Mouse (Mus musculus) CD4-positive, CD25-positive, alpha-beta regulatory T cell (primary cell): ENCODE results near the gene Slc13a3. TPM values are rescaled to one million over a fixed set of nuclear protein-coding genes. Genes with fewer than 3 reads are reported as not detected.

Source experiments
- polyA plus RNA-seq: library from polyadenylated mRNA; unstranded; fragments of 100-300 nt; shearing (Covaris generic); gene quantifications from one replicate; pipeline ENCODE4 v1.2.1, GENCODE M21; 2017

Gene Slc13a3
- 0.42 TPM for polyA plus RNA-seq

DNA sequence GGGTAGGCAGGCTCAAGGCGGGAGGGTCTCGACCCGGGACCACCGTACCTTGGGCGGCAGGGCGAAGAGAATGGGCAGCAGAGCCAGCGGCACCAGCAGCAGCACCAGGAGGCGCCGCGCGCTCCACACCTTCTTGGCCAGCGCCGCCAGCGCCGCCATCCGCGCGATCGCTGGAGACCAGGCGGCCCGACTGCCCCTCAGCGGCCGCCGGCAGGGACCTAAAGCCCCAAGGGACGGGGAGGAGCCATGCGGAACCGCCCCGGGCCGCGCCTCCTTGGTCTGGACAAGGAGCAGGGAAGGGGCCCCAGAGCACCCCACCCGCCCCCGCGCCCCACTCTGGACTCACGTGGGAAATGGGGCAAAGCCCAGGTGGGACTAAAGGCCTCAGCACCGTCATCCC lies at the start of gene Slc13a3:
Gene Slc13a3, minus strand, starts transcription at position 228 of the 400 bp plus-strand sequence.

DNA sequence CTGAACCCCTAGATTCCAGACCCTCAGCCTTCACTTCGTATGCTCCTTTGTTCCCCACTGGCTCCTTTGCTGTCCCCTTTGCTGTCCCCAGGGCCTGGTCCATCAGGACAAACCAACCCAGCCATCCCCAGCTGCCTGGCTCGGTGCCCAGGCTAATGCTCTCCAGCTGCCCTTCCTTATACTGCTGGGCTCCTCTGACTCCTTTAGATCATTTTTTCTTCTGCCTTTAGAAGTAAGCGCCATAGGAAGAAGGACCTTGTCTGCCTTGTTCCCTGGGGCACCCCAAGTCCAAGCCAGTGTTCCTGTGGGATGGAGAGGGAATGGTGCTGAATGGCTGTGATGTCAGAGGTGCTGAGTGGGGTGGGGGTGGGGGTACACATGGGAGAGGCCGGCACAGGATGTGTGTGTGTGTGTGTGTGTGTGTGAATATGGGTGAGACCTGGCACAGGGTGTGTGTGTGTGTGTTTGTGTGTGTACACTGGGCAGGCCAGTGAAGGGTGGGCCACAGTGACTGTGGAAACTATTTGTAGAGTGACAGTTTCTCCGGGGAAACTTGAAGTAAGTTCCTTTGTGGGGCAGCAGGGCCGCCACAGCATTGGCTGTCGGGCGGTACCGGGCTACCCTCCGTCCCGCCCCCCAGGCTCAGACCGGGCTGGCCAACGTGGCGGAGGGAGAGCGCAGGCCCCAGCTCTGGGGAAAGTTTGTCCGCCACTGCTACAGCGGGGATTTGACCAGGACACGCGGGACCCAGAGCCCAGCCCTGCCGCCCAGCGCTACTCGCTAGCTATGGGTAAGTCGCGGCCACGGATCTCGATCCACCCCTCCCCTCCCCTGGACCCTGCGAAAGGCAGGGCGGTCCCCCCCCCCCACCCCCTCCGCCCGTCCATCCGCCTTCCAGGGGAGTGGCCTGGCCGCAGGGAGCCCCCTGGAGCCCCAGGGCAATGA lies 30.5 kb upstream of the Slc13a3 start, which contains the start of gene Slc2a10:
Gene Slc2a10, plus strand, starts transcription at position 529 of the 945 bp plus-strand sequence.

DNA sequence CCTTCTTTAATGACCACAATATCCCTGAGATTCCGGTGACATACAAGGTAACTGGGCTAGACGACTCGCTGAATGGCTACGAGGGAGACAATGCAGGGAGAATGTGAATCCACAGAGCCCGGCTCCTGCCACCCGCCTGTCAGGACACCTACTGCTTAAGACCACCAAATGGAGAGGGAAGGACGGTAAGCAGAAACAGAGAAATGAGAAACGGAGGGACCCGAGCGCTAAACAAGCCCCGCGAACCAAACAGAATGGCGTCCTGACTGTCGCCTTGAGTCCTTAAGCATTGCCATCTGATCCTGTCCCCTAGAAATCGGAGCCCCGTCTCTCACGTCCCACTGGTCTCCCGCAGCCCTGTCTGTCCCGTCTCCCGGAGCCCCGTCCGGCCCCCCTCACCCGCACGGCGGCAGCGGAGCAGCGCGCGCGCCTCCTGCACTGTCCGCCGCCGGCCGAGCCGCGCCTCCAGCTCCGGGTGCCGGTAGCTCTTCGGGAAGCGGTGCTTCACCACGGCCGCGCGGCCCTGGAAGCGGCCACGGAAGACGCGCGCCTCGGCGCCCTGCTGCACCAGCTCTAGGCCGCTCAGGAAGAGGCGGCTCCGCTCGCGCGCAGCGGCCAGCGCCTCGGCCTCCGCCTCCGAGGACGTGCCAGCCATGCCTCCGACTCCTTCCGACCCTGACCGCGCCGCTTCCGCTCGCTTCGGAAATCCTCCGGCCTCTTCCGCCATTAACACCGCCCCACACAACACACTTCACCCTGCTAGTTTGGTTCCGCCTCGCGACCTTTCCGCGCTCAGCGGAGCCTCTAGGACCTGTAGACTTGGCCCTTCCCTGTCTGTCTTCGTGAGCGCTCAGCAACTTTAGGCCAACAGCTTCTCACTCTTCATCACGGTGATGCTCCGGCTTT lies 19.9 kb upstream of the Slc13a3 start, which contains the start of gene Trp53rka:
Gene Trp53rka, minus strand, starts transcription at position 677 of the 906 bp plus-strand sequence.

DNA sequence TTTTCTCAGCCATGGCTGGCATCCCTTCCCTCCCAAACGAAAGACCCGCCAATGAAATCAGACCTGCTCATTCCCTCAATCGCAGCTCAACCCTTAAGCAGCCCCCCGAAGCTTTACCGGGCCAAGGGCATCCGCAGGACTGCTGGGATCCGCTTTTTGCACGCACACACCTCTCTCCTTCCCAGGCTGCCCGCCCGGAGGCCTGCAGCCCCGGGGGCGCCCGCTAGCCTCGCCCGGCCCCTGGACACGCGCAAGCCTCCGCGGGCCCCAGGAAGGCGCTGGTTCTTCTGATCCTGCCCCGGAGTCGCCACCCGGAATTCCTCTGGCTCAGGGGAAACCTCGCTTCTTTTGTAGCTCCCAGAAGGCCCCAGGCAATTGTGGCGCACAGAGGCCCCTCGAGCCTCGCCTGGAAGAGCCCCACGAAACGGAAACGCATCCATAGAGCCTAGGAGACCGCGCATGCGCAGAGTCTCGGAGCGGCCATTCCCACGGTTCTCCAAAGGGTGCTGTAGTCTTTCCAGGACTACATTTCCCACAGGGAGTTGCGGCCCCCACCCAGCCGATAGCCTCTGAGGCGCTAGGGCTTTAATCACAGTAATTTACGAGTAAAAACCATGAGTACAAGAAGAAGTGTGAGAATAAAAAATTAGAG lies 85.1 kb downstream of the Slc13a3 start, which contains the start of gene Zfp334:
Gene Zfp334, minus strand, starts transcription at position 416 of the 652 bp plus-strand sequence.

DNA sequence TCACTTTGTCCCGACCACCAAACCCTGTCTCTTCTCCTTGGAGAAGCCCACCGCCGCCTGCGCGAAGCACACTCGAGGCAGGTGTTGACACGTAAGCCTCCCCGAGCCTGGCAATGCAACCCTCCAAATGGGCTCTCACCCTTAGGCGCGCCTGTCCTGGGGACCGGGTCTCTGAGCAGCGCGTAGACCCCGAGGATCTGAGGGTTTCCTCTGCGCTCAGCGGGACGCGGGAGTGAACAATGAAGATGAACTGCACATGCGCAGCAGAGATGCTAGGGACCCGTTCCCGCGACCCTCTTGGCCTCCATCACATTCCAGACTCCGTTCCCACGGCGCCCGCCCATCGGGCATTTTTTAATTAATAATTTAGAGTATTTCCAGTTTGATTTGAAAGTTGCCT lies 104.5 kb downstream of the Slc13a3 start, which contains the start of gene Zfp663:
Gene Zfp663, minus strand, starts transcription at position 234 of the 400 bp plus-strand sequence.

Other genes starting within 250 kb of the Slc13a3 start
- gene Cdh22, start 238.4 kb downstream of the Slc13a3 start, polyA plus RNA-seq = not detected
- gene Slc35c2, start 185.4 kb downstream of the Slc13a3 start, polyA plus RNA-seq = 63.7 TPM
- 48.1 TPM for gene Elmo2, start 146.8 kb downstream of the Slc13a3 start, polyA plus RNA-seq
- gene Zfp663, start 104.5 kb downstream of the Slc13a3 start, polyA plus RNA-seq = not detected
- gene Zfp334, start 85.0 kb downstream of the Slc13a3 start, polyA plus RNA-seq = not detected
- not detected for gene Ocstamp, start 72.8 kb downstream of the Slc13a3 start, polyA plus RNA-seq
- gene Trp53rka, start 20.1 kb upstream of the Slc13a3 start, polyA plus RNA-seq = 49.1 TPM
- gene Slc2a10, start 30.6 kb upstream of the Slc13a3 start, polyA plus RNA-seq = not detected
- 13.3 TPM for gene Eya2, start 121.8 kb upstream of the Slc13a3 start, polyA plus RNA-seq